Mouse (Mus musculus) megakaryocyte, adult 5-6 weeks (primary cell): ENCODE measurements around the gene 1700113H08Rik. TPM values are rescaled to one million over a fixed set of nuclear protein-coding genes. Genes with fewer than 3 reads are reported as not detected.

Experiments
- ATAC-seq: 2 replicates; pipeline ENCODE4 v1.8.0; 2016; ENCODE audit warnings: mild to moderate bottlenecking, inconsistent platforms; ENCODE audit not compliant: poor library complexity, severe bottlenecking
- total RNA-seq, 2 experiments: library from RNA; stranded (forward) in 1 of 2; stranded (reverse) in 1 of 2; fragments of 153-499, 151-499 nt in 1 of 2; fragments of 221-1000, 200-1000 nt in 1 of 2; gene quantifications; 2 replicates each; pipeline versions ENCODE4 v1.2.3 to v1.2.4; 2015 to 2017

1700113H08Rik gene
- total RNA-seq (2015) (not detected in 2 replicates), total RNA-seq (2017) (not detected in 2 replicates)

- no peak for ATAC-seq
Measured at GRCm38 (mm10) chr10:87057500-87058250, at the start of gene 1700113H08Rik. Gene 1700113H08Rik (plus strand): TSS chr10:87058045.

- no peak for ATAC-seq
Measured at GRCm38 (mm10) chr10:87008215-87008499, 49.7 kb upstream of the 1700113H08Rik start.

- no peak for ATAC-seq
Measured at GRCm38 (mm10) chr10:87012087-87012486, 45.8 kb upstream of the 1700113H08Rik start.

GRCm38 (mm10) chr10:87014391-87014965 lies 43.4 kb upstream of the 1700113H08Rik start:
- ATAC-seq = no peak

GRCm38 (mm10) chr10:87015403-87015802 lies 42.4 kb upstream of the 1700113H08Rik start:
- ATAC-seq = no peak

GRCm38 (mm10) chr10:87016151-87016692 lies 41.6 kb upstream of the 1700113H08Rik start:
- no peak for ATAC-seq

- no peak for ATAC-seq
Measured at GRCm38 (mm10) chr10:87018876-87019275, 39.0 kb upstream of the 1700113H08Rik start.

- ATAC-seq = no peak
Measured at GRCm38 (mm10) chr10:87020711-87021110, 37.1 kb upstream of the 1700113H08Rik start.

GRCm38 (mm10) chr10:87024884-87025283 lies 33.0 kb upstream of the 1700113H08Rik start:
- ATAC-seq = peak; percentile 99

GRCm38 (mm10) chr10:87032768-87033167 lies 25.1 kb upstream of the 1700113H08Rik start:
- ATAC-seq = no peak

- no peak for ATAC-seq
Measured at GRCm38 (mm10) chr10:87035866-87036265, 22.0 kb upstream of the 1700113H08Rik start.

- ATAC-seq = no peak
Measured at GRCm38 (mm10) chr10:87036271-87036703, 21.6 kb upstream of the 1700113H08Rik start.

GRCm38 (mm10) chr10:87037062-87037461 lies 20.8 kb upstream of the 1700113H08Rik start:
- no peak for ATAC-seq

- no peak for ATAC-seq
Measured at GRCm38 (mm10) chr10:87039340-87039739, 18.5 kb upstream of the 1700113H08Rik start.

- ATAC-seq = no peak
Measured at GRCm38 (mm10) chr10:87039800-87040199, 18.0 kb upstream of the 1700113H08Rik start.

GRCm38 (mm10) chr10:87041265-87041664 lies 16.6 kb upstream of the 1700113H08Rik start:
- no peak for ATAC-seq

GRCm38 (mm10) chr10:87045273-87045672 lies 12.6 kb upstream of the 1700113H08Rik start:
- no peak for ATAC-seq

GRCm38 (mm10) chr10:87046469-87046868 lies 11.4 kb upstream of the 1700113H08Rik start:
- no peak for ATAC-seq

- no peak for ATAC-seq
Measured at GRCm38 (mm10) chr10:87046931-87047468, 10.8 kb upstream of the 1700113H08Rik start.

- ATAC-seq = no peak
Measured at GRCm38 (mm10) chr10:87049179-87049578, 8.7 kb upstream of the 1700113H08Rik start.

GRCm38 (mm10) chr10:87051714-87052113 lies 6.1 kb upstream of the 1700113H08Rik start:
- no peak for ATAC-seq
